Mouse (Mus musculus): Measurements from ENCODE around the gene Gm20425. TPM values are rescaled to one million over a fixed set of nuclear protein-coding genes. Genes with fewer than 3 reads are reported as not detected.

The Gm20425 gene
- polyA plus RNA-seq, 1 experiment from 2014 or later, result 0.35 TPM

DNA sequence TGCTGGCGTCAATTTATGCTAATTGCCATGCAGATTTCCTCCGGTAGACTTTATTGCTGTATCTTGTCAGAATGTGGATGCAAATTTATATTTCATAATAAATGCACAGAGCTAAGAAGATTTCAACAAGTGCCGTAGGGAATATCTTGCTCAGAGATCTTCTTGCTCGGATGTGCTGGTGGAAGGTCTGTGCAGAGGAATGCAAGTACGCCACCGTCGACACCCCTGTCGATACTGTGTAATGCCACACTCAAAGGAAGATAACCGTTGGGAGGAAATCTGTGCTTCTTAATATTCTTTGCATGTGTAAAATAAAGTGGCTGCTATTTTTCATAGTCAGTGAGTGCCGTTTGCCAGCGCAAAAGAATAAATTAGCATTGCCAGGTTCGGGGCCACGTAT lies 83.0 kb downstream of the Gm20425 start:
- 17% methylated on average over 13 of the region's 13 CpGs for WGBS
- no peak overlapping the region for H3K9ac ChIP-seq (replicated peaks)

DNA sequence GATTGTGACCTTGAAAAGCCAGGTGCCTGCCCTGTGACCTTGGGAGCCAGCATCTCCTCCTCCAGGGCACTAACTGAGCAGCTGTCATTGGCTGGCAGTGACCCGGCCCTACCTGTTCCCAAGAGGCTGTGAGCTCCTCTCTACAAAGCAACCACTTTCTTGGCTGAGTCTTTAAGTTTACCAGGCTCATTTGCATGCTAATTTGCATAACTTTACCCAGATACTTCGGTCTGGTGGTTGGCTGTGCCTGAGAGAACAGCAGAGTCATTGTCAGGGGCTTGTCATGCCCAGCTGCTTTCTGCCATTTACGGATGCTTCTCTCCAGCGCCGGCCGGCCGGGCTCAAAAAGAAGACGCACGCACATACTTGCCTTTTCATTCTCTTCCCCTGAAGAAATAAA lies 83.4 kb downstream of the Gm20425 start:
- Histone ChIP-seq H3K4me3 (replicated peaks) (no peak overlapping the region), H3K27me3 (replicated peaks) (no peaks in the 10 kb centered on the region), H3K9me3 (replicated peaks) (no peaks in the 10 kb centered on the region), H3K27ac (replicated peaks) (peak overlapping the region; percentile 75), H3K9ac (replicated peaks) (no peak overlapping the region), H3K4me2 (peak overlapping the region; percentile 17; the same call in 1 of the 2 replicates), H3K36me3 (peaks cover 13% of the 10 kb centered on the region; the same call in 1 of the 2 replicates), H3K4me1 (peaks cover 54% of the 10 kb centered on the region)
- ATAC-seq (ENCODE audit: low FRiP score), result peak; percentile 60; the same call in 1 of the 2 replicates
- WGBS, result 11% methylated on average over 9 of the region's 9 CpGs

More for the DNA sequence above, 83.0 kb downstream of the Gm20425 start:
- peaks cover 13% of the 10 kb centered on the region; the same call in 1 of the 2 replicates for H3K36me3 ChIP-seq
- H3K4me3 ChIP-seq (replicated peaks), result no peak overlapping the region
- peak overlapping the region; percentile 75 for H3K27ac ChIP-seq (replicated peaks)
- ATAC-seq (ENCODE audit: low FRiP score), result peak; percentile 68
- H3K4me2 ChIP-seq, result peak overlapping the region; percentile 17
- H3K9me3 ChIP-seq (replicated peaks), result no peaks in the 10 kb centered on the region
- no peaks in the 10 kb centered on the region for H3K27me3 ChIP-seq (replicated peaks)
- peaks cover 54% of the 10 kb centered on the region for H3K4me1 ChIP-seq

GRCm38 (mm10) chr9:103146257-103146656 lies 83.8 kb downstream of the Gm20425 start:
- Histone ChIP-seq H3K27me3 (replicated peaks) (no peaks in the 10 kb centered on the region), H3K4me2 (no peak overlapping the region), H3K4me1 (peaks cover 54% of the 10 kb centered on the region), H3K27ac (replicated peaks) (peak overlapping the region; percentile 75), H3K9ac (replicated peaks) (no peak overlapping the region), H3K4me3 (replicated peaks) (no peak overlapping the region), H3K9me3 (replicated peaks) (no peaks in the 10 kb centered on the region), H3K36me3 (peaks cover 16% of the 10 kb centered on the region; the same call in 1 of the 2 replicates)
- peak; percentile 28; the same call in 1 of the 2 replicates for ATAC-seq (ENCODE audit: low FRiP score)
- 44% methylated on average over 10 of the region's 10 CpGs for WGBS

- ATAC-seq (ENCODE audit: low FRiP score), result no peak
Measured at GRCm38 (mm10) chr9:103145351-103145750, 84.8 kb downstream of the Gm20425 start.

GRCm38 (mm10) chr9:103143881-103144280 lies 86.2 kb downstream of the Gm20425 start:
- Histone ChIP-seq H3K27ac (replicated peaks) (0 out of 2 replicates have a peak overlapping the region, but pooled peaks have one; percentile 13), H3K9ac (replicated peaks) (no peak overlapping the region), H3K9me3 (replicated peaks) (no peaks in the 10 kb centered on the region), H3K4me2 (no peak overlapping the region), H3K36me3 (peaks cover 17% of the 10 kb centered on the region; the same call in 1 of the 2 replicates), H3K27me3 (replicated peaks) (no peaks in the 10 kb centered on the region), H3K4me1 (peaks cover 57% of the 10 kb centered on the region), H3K4me3 (replicated peaks) (no peak overlapping the region)
- 50% methylated on average over 4 of the region's 4 CpGs for WGBS
- no peak for ATAC-seq (ENCODE audit: low FRiP score)

More at GRCm38 (mm10) chr9:103145351-103145750, 84.8 kb downstream of the Gm20425 start:
- Histone ChIP-seq H3K4me1 (peaks cover 54% of the 10 kb centered on the region), H3K27ac (replicated peaks) (peak overlapping the region; percentile 75), H3K9ac (replicated peaks) (0 out of 2 replicates have a peak overlapping the region, but pooled peaks have one; percentile 10), H3K9me3 (replicated peaks) (no peaks in the 10 kb centered on the region), H3K4me2 (no peak overlapping the region), H3K27me3 (replicated peaks) (no peaks in the 10 kb centered on the region), H3K36me3 (peaks cover 17% of the 10 kb centered on the region; the same call in 1 of the 2 replicates), H3K4me3 (replicated peaks) (no peak overlapping the region)
- 37% methylated on average over 5 of the region's 5 CpGs for WGBS

- WGBS, result 88% methylated on average over 7 of the region's 7 CpGs
- H3K27ac ChIP-seq (replicated peaks), result no peak overlapping the region
- H3K4me1 ChIP-seq, result peaks cover 46% of the 10 kb centered on the region
- no peak overlapping the region for H3K4me3 ChIP-seq (replicated peaks)
- H3K9ac ChIP-seq (replicated peaks), result no peak overlapping the region
- no peaks in the 10 kb centered on the region for H3K9me3 ChIP-seq (replicated peaks)
- peaks cover 17% of the 10 kb centered on the region; the same call in 1 of the 2 replicates for H3K36me3 ChIP-seq
- no peaks in the 10 kb centered on the region for H3K27me3 ChIP-seq (replicated peaks)
- no peak overlapping the region for H3K4me2 ChIP-seq
- ATAC-seq (ENCODE audit: low FRiP score), result no peak
Measured at GRCm38 (mm10) chr9:103141266-103141665, 88.8 kb downstream of the Gm20425 start.

- ATAC-seq (ENCODE audit: low FRiP score), result no peak
- H3K36me3 ChIP-seq, result peaks cover 17% of the 10 kb centered on the region; the same call in 1 of the 2 replicates
Measured at GRCm38 (mm10) chr9:103140384-103140783, 89.7 kb downstream of the Gm20425 start.

More at GRCm38 (mm10) chr9:103140384-103140783, 89.7 kb downstream of the Gm20425 start:
- Histone ChIP-seq H3K4me3 (replicated peaks) (no peak overlapping the region), H3K4me2 (no peak overlapping the region), H3K27ac (replicated peaks) (no peak overlapping the region), H3K4me1 (peaks cover 43% of the 10 kb centered on the region), H3K9ac (replicated peaks) (no peak overlapping the region), H3K27me3 (replicated peaks) (no peaks in the 10 kb centered on the region), H3K9me3 (replicated peaks) (no peaks in the 10 kb centered on the region)
- WGBS, result 88% methylated on average over 6 of the region's 6 CpGs

Other genes with a start within 250 kb of the Gm20425 start
- 2.6 and 6.5 TPM in 2 replicates for gene Slco2a1, start 241.6 kb downstream of the Gm20425 start, polyA plus RNA-seq (2015; fragmentation: Nextera tagmentation; extraction: Ambion mirVana)
- 105 and 117 TPM in 2 replicates for gene Rab6b, start 118.5 kb downstream of the Gm20425 start, polyA plus RNA-seq (2015; fragmentation: Nextera tagmentation; extraction: Ambion mirVana)
- gene Srprb, start 28.2 kb downstream of the Gm20425 start, polyA plus RNA-seq (2015; fragmentation: Nextera tagmentation; extraction: Ambion mirVana), result 58.5 and 60.9 TPM in 2 replicates
- gene Trf, start 137 bp upstream of the Gm20425 start, polyA plus RNA-seq (2015; fragmentation: Nextera tagmentation; extraction: Ambion mirVana), result 38.9 and 52.8 TPM in 2 replicates
- 1.5 TPM in 2 replicates for gene 1300017J02Rik, start 74.8 kb upstream of the Gm20425 start, polyA plus RNA-seq (2015; fragmentation: Nextera tagmentation; extraction: Ambion mirVana)
- gene Topbp1, start 74.9 kb upstream of the Gm20425 start, polyA plus RNA-seq (2015; fragmentation: Nextera tagmentation; extraction: Ambion mirVana), result 17.6 and 31.5 TPM in 2 replicates
- gene Cdv3, start 135.5 kb upstream of the Gm20425 start, polyA plus RNA-seq (2015; fragmentation: Nextera tagmentation; extraction: Ambion mirVana), result 89.9 and 101 TPM in 2 replicates

Data from neural tube, embryonic 15.5 days (tissue).